Mouse (Mus musculus) regulatory T cell (primary cell): ENCODE measurements around the gene Spem1.
"Not testable (repeated sequence)": the region's sequence is repeated elsewhere in the genome, so short reads cannot be mapped to it uniquely, and the experiment has no call there.

ENCODE experiments used
- in situ Hi-C: fragments of 300-600 bp; cut with MboI, MseI; formaldehyde crosslinking; loops from one replicate; pipeline ENCODE4 v1.15.1; 2025; ENCODE audit warnings: high pct_unique_total_duplicates

The Spem1 gene

DNA sequence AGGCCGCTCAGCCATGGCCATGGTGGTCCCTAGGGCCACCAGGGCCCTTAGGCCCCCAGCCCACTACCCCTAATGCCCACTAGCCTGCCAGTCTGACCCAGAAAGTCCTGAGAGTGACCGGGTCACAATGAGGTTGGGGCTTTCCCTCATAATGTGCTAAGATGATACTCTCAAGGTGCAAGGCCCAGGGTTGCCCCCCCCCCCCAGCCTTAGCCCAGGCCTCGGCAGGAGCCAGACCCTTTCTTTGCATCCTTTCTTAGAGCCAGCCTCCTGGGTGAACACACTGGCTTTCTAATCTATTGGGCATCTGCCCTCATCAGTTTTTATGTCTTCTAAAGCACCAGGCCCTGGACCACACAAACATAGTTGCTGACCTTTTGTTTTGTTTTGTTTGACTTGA, at the start of gene Spem1:
Spem1 (minus strand) TSS at position 101 of the 400 bp plus-strand sequence.
- in situ Hi-C loops: no loop called here

DNA sequence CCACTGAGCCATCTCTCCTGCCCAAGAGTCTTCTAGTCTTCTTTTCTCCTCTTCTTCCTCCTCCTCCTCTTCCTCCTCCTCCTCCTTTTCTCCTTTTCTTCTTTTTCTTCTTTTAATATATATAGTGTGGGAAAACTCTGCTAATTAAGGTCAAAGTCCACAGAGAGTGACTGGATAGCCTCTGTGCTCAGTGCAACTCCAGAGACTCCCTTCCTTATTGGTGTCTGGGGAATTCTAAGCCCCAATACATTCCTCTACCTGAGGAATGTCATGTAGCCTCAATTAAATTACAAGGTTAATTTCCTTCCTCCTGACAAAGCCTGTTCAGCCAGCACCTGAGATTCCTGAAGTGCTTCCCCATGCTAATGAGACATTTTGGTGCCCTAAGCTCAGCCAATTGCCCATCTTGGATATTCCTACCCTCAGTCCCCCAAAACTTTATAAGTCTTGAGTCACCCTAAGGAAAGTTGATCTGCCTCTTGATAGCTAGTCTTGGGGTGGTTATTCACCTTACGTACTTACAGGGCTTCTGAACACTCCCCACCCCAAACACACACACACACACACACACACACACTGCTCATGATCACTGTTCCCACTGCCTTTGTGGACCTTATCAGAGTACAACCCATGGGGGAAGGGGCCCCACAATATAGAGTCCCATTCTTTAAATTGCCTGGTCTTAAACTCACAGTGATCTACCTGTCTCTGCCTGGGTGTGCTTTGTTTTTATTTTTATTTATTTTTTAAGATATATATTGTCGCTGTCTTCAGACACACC, 48.5 kb upstream of the Spem1 start:
- in situ Hi-C loops: no loop called here

DNA sequence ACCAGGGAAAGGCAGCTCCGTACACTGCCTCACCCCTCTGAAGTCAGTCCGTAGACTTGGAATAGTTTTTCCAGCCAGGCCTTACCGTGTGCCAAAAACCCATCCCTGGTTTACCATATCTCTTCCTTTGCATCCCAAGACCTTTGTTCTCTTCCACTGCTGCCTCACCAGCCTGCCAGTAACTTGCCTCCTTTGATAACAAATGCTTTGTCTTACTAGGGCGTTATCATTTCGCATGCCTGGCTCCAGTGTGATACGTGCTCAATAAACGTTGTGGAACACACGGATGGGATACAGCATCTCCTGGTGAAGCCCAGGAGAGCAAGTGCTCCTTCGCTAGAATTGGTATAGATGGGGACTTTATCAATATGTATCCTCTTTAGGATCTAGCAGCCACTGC, 45.4 kb upstream of the Spem1 start:
- in situ Hi-C loops: no loop called here

DNA sequence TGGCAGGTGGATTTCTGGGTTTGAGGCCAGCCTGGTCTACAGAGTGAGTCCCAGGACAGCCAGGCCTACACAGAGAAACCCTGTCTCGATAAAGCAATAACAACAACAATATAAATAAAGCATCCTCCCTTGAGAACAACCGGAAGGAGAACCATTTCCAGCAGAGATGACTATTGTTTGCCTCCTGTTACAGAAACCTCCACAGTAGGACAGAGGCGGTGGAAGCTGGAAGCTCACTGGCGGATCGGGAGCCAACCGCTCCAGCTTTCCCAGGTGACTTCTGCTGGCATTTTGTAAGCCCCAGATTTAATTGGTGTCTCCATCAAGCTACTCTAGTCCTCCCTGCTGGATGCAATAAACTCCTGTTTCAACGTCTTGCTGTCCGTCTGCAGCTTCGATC, 43.6 kb upstream of the Spem1 start:
- in situ Hi-C loops: no loop called here

DNA sequence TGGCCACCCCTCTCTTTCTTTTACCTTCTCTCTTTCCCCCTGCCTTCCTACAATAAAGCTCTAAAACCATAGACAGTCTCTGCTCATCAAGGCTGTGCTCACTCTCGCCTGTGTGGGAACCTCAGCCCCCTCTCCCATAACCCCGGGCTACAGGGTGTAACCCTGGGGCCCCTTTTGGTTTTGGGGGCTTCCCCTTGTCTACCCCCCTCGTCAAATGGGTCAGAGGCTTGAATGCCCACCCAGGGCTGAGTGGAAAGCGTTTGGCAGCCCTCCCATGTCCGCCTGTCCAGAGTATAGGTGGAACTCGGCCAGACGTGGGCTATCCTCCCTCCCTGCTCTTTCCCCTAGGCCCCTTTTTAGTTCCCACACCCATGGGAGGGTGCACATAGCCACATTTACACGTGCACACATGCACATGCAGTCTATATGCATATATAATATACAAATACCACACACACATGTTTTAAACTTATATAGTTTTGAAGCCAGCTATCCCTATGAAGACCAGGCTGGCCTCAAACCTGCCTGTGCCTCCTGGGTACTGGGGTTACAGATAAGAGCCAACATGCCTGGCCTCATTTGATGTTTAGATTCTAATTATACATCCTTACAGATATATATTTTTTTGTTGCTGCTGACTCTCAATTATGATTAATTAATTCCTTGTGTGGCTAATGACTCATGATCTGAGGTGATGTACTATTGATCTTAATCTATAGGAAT, 42.3 kb upstream of the Spem1 start:
- in situ Hi-C loops: no loop called here

DNA sequence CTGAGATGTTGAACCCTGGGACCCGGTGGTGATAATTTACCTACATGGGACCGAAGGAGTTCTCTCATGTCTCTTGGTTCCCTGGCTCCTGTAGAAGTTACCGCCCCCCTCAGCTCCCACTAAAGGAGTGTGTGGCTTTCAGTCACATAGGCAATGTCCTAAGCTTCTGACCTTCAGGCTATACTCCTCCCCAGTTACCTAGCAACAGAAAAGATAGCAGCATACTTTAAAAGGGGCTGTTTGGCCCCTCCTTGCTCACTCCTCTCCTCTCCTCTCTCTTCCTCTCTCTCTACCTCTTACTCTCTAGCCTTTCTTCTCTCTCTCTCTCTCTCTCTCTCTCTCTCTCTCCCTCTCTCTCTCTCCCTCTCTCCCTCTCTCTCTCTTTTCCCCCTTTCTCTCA, 41.7 kb upstream of the Spem1 start:
- in situ Hi-C loops: not testable (repeated sequence)

DNA sequence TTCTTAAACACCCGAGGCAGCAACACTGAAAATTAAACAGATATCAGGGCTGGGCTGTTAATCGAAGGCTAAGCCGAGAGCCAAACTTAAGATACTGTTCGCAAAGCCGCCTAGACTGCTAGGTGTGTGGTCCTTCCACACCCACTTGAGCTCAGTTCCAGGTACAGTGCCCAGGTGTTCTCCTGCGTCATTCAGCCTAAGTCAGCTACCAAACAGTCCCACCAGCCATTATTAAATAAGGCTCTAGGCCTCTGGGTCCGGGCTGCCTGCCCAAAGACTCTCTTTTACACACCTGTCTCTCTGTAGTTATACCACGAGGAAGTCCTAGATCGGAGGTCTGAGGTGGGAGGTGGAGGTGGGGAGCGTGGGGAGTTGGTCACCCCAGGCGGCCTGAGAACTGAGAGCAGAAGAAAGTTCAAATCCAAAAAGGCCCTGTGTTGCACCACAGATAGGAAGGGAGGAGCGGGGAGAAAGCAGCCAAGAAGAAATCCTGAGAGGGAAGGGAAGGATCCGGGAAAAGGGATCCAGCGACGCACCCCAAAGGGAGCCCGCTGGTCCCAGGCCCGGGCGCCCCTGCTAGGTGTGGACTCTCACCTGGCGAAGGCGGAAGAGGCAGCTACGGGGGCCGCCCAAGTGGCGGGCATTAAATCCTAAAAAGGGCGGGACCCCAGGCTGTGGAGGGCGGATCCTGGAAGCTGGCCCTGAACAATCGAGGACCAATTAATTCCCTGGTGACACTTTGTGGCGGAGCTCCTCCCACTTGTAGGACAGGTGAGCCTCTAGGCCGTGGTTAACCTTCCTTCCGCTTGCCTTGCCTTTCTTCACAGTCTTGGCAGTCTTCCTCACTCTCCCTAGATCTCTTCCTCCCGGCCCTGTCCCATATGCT, 36.4 kb upstream of the Spem1 start, which contains the start of gene Tnk1:
Tnk1 (minus strand) TSS at position 618 of the 886 bp plus-strand sequence.
- in situ Hi-C loops: no loop called here

DNA sequence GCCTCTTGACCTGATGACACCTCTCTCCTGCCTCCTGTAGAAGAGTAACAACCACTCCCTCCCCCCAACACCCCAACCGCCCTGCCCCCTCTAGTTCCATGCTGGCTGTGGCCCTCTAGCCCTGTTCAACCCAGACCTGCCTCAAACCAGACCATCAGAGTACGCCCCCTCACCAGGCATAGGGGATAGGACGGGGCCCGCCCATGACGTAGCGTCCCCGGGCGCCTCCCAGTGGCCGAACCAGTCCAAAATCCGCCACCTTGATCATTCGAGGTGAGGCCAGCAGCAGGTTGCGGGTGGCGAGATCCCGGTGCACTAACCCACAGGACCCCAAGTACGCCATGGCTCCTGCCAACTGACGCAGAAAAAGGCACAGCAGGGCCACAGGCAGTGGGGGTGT, 33.4 kb upstream of the Spem1 start:
- in situ Hi-C loops: no loop called here

DNA sequence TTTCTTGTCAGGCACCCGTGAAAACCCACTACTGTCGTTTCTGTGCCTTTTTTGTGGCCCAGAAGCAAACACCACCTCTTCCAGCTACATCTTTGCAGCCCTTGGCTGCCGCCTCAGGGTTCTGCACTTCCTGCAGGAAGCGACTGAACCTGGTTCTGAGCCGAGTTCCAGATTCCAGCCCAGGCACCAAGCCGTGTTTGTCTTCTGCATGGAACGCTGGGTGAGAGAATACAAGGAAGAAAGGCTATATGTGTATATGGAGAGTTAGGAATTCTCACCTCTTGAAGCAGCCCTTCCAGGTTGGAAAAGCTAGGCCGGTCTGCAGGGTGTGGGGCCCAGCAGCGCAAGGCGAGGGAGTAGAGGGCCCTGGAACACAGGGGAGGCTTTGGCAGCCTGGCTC, 32.7 kb upstream of the Spem1 start:
- in situ Hi-C loops: no loop called here

DNA sequence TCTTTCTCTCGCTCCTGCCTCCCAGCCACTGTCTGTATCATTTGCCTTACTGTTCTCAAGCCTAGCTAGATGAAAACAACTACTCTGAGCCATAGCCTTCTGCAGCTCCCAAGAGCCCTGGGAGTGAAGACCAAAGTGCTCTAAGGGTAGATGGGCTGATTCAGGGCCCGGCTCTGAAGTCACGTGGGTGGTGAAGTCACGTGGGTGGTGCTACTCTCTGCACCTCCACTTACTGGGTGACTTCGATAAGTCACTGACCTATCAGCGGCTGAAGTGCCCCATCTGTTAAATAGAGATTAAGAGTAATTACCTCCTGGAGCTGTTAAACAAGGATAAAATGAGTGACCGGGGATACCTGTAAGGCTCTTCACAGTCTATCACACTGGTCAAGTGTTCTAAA, 32.0 kb upstream of the Spem1 start:
- in situ Hi-C loops: no loop called here

DNA sequence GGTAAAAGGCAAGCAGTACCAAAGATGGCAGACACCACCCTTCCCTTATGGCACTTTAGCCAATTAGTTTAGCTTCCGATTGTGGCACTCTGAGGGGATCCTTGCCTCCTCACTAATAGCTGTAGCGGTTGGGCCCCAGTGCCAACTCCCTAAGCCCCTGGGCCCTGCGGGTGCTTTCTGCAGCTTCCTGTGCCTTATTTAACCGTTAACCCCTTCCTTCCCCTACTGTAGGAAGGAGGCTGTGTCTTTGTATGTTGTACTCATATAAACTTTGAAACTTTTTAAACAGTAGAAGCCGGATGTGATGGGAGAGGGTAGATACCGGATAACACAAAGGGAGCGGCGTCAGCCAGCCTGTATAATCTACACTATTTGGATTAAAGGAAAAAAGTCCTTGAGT, 28.8 kb upstream of the Spem1 start:
- in situ Hi-C loops: no loop called here

DNA sequence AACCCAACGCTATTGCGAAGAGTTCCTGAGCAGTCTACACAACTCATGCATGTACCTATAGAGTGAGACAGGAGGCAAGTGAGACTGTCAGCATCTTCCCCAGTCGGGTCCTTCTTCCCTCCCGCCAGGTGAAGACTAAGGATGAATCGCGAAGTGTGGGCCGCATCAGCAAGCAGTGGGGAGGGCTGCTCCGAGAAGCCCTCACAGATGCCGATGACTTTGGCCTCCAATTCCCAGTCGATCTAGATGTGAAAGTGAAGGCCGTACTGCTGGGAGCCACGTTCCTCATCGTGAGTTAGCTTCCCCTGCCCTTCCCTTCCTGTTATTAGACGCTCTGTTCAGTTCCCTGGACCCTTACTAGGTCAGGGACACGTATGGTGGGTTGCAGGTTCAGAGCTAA, 27.9 kb upstream of the Spem1 start:
- in situ Hi-C loops: no loop called here

DNA sequence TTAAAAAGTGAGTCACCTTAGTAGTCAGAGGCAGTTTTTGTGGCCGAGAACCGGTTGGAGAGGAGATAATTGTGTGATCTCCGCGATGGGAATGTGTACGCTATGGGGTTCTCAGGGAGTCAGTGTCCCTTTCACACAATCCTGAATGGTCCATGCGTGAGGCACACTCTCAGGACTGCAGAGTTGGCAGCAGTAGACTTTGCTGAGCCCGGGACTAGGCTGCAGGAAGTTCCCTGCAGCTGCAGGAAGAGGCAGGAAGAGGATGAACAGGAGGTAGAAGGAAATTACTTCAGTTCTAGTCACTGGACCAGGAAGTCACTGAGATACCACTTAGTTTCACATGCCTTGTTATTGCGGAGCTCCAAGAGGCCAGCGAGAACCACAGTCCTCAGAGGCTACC, 27.1 kb upstream of the Spem1 start:
- in situ Hi-C loops: no loop called here

DNA sequence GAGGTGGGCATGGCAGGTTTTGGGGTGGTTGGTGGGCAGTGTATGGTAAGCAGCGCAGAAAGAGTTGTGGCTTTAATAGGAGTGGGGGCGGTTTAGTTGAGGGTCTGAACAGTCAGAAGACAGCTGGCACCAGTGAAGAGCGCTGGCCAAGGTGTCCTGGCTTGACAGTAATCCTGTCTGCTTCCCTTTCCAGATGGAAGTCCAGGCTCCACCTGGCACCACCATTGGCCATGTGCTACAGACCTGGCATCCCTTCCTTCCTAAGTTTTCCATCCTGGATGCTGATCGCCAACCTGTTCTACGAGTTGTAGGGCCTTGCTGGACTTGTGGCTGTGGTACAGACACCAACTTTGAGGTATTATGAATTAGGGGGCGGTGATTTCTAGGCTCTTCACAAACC, 26.0 kb upstream of the Spem1 start:
- in situ Hi-C loops: no loop called here

DNA sequence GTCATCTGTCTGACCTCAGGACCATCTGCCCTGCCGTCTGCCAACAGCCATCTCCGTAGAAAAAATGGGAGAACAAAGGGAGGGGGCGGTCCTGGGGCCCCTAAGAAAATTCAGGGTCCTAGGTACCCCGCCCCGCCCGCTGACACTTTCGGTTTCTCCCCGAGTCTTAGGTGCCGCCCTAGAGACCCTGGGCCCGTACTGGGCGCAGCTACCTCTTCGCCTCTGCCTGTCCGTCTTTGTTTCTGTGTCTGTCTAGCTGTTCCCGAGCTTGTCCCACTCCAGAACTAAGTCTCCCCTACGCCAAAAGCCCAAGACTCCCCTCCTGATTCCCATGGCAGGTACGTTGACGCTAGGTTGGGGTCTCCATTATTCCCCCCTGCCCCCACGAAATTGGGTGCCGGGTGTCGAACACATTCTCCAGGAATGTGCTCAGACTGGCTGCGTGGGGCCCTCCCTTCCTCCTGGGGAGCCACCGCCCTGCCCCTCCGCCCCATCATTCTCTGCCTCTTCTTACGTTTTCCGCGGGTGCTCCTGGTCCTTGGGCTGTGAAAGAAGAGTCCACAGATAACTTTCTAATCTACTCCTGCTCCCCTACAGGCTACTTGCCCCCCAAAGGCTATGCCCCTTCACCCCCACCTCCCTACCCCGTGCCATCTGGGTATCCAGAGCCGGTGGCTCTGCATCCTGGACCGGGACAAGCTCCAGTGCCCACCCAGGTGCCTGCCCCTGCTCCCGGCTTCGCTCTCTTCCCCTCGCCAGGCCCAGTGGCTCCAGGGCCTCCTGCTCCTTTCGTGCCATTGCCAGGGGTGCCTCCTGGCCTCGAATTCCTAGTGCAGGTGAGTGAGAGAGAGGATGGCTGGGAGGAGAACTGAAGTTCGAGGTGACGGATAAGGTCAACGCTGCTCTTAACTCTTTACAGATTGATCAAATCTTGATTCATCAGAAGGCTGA, 25.0 kb upstream of the Spem1 start:
- in situ Hi-C loops: no loop called here

DNA sequence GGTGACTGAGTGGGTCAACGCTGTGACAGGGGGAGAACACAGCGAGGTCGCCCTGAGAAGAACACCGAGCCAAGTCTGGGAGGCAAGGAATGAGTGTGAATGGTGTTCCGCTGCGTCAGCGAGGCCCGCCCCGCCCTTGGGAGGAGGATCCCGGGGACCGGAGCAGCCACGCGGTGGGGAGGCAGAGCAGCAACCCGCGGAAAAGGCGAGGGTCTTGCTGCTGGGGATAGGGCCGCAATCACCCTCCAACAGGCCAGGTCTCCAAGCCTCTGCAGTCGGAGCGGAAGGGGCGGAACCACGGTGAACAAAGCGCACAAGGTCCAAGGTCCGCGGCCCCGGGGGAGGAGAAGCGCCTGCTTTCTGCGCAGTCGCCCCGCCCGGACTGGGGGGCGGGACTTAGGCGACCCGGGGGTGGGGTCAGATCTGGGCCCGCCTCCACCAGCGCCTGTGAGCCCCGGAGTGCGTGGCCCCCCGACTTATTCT, 24.3 kb upstream of the Spem1 start, which contains the start of gene Plscr3:
Plscr3 (plus strand) TSS at position 179 of the 483 bp plus-strand sequence.
- in situ Hi-C loops: no loop called here

DNA sequence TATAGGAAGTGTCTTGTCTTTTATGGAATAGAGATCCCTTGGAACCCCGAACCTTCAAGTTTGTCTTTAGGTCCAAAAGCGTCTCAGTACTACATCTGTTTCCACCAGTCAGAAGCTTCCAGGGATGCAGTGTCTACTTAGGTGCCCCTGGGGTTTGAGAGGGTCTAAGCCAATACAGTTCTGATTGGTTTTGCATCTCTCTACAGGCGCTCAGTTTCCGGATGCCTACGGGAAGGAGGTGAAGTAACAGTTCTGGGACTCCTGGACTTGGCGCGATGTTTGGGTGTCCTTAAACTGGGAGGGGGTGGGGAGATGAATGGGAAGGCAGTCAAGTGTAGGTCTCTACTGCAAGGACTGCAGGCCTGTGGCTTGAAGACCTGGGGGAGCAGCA, 16.7 kb upstream of the Spem1 start:
- in situ Hi-C loops: no loop called here

DNA sequence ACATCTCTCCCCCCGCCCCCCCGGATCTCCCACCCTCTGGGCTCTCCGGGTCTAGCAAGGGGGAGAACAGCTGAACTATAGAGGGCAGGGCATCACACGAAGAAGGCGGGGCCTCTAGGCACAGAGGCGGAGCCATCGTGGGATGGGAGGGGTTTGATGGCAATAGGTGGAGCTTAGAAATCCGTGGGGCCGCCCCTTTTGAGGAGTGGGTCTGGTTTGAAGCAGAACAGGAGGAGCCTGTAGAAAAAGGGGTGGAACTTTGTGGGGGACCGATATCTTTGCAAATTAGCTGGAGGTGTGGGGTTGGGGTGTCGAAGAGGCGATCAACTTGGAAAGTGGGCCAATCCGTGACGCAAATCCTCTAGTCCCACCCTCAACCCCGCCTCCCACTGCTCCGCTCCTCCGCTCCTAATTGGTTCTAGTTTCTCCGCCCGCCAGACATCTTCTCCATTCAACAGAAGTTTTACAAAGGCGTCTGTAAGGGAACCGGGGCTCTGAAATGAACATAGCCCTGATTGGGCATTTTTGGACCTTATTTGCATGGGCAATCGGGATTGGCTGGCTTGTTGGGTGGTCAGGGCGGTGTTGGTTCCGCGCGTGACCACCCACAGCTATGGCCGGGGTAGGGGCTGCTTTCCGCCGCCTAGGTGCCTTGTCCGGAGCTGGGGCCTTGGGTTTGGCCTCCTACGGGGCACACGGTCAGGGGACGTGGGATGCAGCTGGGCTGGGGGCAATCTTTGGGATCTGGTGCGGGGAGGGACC, 16.2 kb upstream of the Spem1 start, which contains the start of gene Tmem256:
Tmem256 (plus strand) TSS at position 563 of the 762 bp plus-strand sequence.
- in situ Hi-C loops: no loop called here

DNA sequence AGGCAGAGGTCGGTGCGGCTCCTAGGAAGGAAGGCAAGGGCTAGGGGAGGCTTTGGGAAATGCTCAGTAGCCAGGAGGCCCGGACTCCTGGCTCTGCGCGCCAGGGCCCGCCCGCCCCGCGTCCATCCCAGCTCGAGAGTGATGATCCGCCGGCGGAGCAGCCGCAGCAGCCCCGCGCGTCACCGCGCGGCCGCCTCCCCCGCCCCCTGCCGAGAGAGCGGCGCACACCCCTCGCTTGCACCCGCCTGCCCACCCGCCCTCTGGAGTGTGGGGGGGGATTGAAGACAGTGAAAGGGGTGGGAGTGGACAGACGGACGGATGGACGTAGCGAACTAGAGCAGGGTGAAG, 15.6 kb upstream of the Spem1 start, which contains the start of gene Nlgn2:
Nlgn2 (minus strand) TSS at position 181 of the 348 bp plus-strand sequence.
- in situ Hi-C loops: no loop called here
